Mouse (Mus musculus): ENCODE measurements around the gene Rasgrp3. TPM values are rescaled to one million over a fixed set of nuclear protein-coding genes. Genes with fewer than 3 reads are reported as not detected.

Rasgrp3 gene
- polyA plus RNA-seq (2015; fragmentation: Nextera tagmentation; extraction: Ambion mirVana) = 3.8 and 4.4 TPM in 2 replicates

DNA sequence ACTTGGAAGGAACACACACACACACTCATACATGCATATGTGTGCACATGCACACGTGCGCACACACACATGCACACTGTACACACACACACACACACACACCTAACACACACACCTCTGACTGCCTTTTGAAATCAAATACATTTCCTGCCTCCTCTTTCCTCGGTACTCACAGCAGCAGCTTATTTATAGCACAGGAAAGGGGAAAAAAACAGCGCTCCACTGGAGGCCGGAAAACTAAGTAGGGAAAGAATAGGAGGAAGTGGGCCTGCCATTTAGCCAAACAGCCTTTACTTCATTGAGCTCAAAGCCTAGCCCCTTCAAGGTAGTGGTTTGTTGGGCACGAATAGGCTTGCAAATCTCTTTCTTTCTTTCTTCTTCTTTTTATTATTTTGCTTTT, at the start of gene Rasgrp3:
Gene Rasgrp3, plus strand, starts transcription at position 298 of the 400 bp plus-strand sequence.
- H3K27me3 ChIP-seq (ENCODE audit: control insufficient read depth, insufficient read depth, low read depth, low read length) = no peaks in the 10 kb centered on the region
- no peak for ATAC-seq (ENCODE audit: low read depth)
- H3K4me2 ChIP-seq (ENCODE audit: low read depth, low read length) = no peak within 1 kb of the TSS
- no peak within 1 kb of the TSS for H3K9ac ChIP-seq (ENCODE audit: low read depth, low read length)
- H3K9me3 ChIP-seq (replicated peaks; ENCODE audit: control insufficient read depth, low read length) = no peaks in the 10 kb centered on the region
- 23% methylated on average over 6 of the region's 6 CpGs for WGBS (ENCODE audit: insufficient replicate concordance)
- no peak within 1 kb of the TSS for H3K4me3 ChIP-seq (ENCODE audit: low read depth, low read length)
- no peaks in the 10 kb centered on the region for H3K36me3 ChIP-seq (ENCODE audit: control insufficient read depth, insufficient read depth)
- H3K27ac ChIP-seq (ENCODE audit: low read length) = no peak within 1 kb of the TSS
- no peaks in the 10 kb centered on the region for H3K4me1 ChIP-seq (ENCODE audit: control insufficient read depth, low read depth, low read length)

DNA sequence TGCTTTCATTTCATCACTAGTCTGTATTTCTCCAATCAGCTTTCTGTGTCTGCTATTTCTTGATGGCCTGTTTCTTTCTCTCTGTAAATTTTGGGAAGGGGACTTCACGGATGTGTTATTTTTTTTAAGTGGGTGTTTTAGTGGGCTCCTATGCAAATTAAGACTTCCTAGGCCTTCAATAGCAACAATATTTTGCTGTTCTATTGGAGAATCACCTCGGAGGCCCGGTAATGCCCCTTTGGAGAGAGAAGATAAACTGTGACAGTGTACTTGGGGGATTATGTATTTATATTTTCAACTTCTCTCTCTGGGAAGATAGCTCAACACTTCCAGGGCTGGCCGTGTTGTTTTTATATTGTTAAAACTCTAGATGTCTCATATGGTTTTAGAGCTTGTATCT, 47.3 kb upstream of the Rasgrp3 start:
- Histone ChIP-seq H3K9ac (ENCODE audit: low read depth, low read length) (no peak overlapping the region), H3K27me3 (ENCODE audit: control insufficient read depth, insufficient read depth, low read depth, low read length) (no peaks in the 10 kb centered on the region), H3K36me3 (ENCODE audit: control insufficient read depth, insufficient read depth) (no peaks in the 10 kb centered on the region), H3K4me2 (ENCODE audit: low read depth, low read length) (no peak overlapping the region), H3K4me3 (ENCODE audit: low read depth, low read length) (no peak overlapping the region), H3K9me3 (replicated peaks; ENCODE audit: control insufficient read depth, low read length) (no peaks in the 10 kb centered on the region), H3K4me1 (ENCODE audit: control insufficient read depth, low read depth, low read length) (no peaks in the 10 kb centered on the region), H3K27ac (ENCODE audit: low read length) (no peak overlapping the region)
- 59% methylated on average over 4 of the region's 4 CpGs for WGBS (ENCODE audit: insufficient replicate concordance)
- ATAC-seq (ENCODE audit: low read depth) = no peak

DNA sequence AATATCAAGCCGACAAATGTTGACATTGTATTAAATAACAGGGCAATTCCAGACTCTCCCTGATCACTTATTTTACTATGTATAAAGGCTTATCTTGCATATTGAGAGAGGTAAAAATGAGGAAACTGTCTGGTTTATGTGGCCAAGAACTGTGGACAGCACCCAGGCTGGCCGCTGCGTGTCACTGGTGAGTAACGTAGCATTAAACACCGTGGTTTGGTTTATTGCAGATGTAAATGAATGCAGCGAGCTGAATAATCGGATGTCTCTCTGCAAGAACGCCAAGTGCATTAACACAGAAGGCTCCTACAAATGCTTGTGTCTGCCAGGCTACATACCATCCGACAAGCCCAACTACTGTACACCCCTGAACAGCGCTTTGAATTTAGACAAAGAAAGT, 45.6 kb upstream of the Rasgrp3 start:
- Histone ChIP-seq H3K27me3 (ENCODE audit: control insufficient read depth, insufficient read depth, low read depth, low read length) (no peaks in the 10 kb centered on the region), H3K9me3 (replicated peaks; ENCODE audit: control insufficient read depth, low read length) (no peaks in the 10 kb centered on the region), H3K27ac (ENCODE audit: low read length) (no peak overlapping the region), H3K4me1 (ENCODE audit: control insufficient read depth, low read depth, low read length) (no peaks in the 10 kb centered on the region), H3K9ac (ENCODE audit: low read depth, low read length) (no peak overlapping the region), H3K4me2 (ENCODE audit: low read depth, low read length) (no peak overlapping the region), H3K36me3 (ENCODE audit: control insufficient read depth, insufficient read depth) (no peaks in the 10 kb centered on the region), H3K4me3 (ENCODE audit: low read depth, low read length) (no peak overlapping the region)
- ATAC-seq (ENCODE audit: low read depth) = no peak
- 81% methylated on average over 10 of the region's 10 CpGs for WGBS (ENCODE audit: insufficient replicate concordance)

DNA sequence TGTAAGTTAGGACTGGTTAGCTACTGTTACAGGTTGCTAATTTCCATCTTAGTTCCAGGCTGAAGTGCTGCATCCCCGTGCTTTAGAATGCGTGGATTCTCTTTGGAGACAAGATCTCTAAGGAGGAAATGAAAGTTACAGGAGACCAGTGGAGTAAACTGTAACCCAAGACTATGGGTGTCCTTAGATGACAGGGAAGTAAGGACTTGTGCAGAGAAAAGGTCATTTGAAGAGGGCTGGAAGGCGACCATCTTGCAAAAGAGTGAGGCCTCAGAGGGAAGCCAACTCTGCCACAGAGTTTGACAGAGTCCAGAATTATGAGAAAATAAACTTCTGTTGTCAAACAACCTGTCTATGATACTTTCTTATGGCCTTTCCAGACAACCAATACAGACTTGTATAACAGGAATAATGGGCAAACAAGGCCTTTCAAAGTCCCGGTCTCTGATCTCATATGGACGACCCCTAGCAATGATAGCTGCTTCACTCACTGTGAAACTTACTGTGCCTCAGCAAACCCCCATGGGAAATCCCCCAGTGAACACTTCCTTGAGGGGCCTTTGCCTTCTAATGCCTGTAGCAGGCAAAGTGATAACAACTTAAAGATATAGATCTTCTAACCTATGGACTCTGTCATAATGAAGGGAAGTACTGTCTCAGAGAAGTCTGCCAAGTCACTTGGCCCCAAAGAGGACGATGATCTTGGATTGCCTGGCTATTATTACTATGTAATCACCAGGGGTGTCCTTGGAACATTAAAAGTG, 44.1 kb upstream of the Rasgrp3 start:
- Histone ChIP-seq H3K9ac (ENCODE audit: low read depth, low read length) (no peak overlapping the region), H3K4me3 (ENCODE audit: low read depth, low read length) (no peak overlapping the region), H3K4me1 (ENCODE audit: control insufficient read depth, low read depth, low read length) (no peaks in the 10 kb centered on the region), H3K9me3 (replicated peaks; ENCODE audit: control insufficient read depth, low read length) (no peaks in the 10 kb centered on the region), H3K27ac (ENCODE audit: low read length) (no peak overlapping the region), H3K27me3 (ENCODE audit: control insufficient read depth, insufficient read depth, low read depth, low read length) (no peaks in the 10 kb centered on the region), H3K36me3 (ENCODE audit: control insufficient read depth, insufficient read depth) (no peaks in the 10 kb centered on the region), H3K4me2 (ENCODE audit: low read depth, low read length) (no peak overlapping the region)
- 66% methylated on average over 6 of the region's 6 CpGs for WGBS (ENCODE audit: insufficient replicate concordance)
- ATAC-seq (ENCODE audit: low read depth) = no peak

DNA sequence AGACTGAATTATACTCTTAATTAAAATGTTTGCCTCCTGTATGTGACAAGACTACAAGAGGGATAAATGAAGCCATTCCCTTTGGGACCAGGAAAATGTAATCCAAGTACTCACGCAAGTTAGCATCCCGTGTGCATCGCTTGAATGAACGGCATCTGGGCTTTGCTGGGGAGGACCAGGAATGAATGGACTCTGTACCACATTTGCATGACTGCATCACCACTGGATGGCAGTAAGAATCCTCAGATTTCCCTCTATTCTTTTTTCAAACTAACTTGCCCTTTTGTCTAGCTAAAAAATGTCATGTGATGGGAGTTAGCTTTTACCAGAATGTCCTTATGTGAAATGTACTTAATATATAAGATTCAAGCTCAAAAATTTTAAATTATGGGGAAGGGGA, 29.3 kb upstream of the Rasgrp3 start:
- WGBS (ENCODE audit: insufficient replicate concordance) = 57% methylated on average over 4 of the region's 4 CpGs
- Histone ChIP-seq H3K27ac (ENCODE audit: low read length) (no peak overlapping the region), H3K9ac (ENCODE audit: low read depth, low read length) (no peak overlapping the region), H3K36me3 (ENCODE audit: control insufficient read depth, insufficient read depth) (no peaks in the 10 kb centered on the region), H3K4me3 (ENCODE audit: low read depth, low read length) (no peak overlapping the region), H3K9me3 (replicated peaks; ENCODE audit: control insufficient read depth, low read length) (no peaks in the 10 kb centered on the region), H3K4me2 (ENCODE audit: low read depth, low read length) (no peak overlapping the region), H3K4me1 (ENCODE audit: control insufficient read depth, low read depth, low read length) (no peaks in the 10 kb centered on the region), H3K27me3 (ENCODE audit: control insufficient read depth, insufficient read depth, low read depth, low read length) (no peaks in the 10 kb centered on the region)
- ATAC-seq (ENCODE audit: low read depth) = no peak

DNA sequence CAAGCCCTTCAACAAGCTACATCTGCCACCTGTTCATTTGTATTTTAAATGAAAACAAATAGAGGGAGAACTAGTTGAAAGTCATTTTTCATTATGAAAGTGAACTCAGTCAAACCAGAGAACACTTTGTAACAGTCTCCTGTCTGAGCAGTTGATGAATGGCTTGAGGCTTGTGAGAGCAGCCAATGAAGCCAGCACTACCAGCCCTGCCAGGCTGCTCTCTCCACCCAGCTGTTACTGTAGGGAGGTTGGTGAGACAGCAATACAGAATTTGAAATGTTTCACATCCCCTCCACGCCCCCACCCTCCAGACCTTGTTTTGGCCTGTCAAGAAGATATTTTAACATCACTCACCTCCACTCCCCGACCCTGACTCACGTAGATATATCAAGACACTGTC, 18.8 kb upstream of the Rasgrp3 start:
- no peak overlapping the region for H3K27ac ChIP-seq (ENCODE audit: low read length)
- no peak for ATAC-seq (ENCODE audit: low read depth)
- no peak overlapping the region for H3K4me2 ChIP-seq (ENCODE audit: low read depth, low read length)
- H3K4me3 ChIP-seq (ENCODE audit: low read depth, low read length) = no peak overlapping the region
- no peaks in the 10 kb centered on the region for H3K4me1 ChIP-seq (ENCODE audit: control insufficient read depth, low read depth, low read length)
- no peak overlapping the region for H3K9ac ChIP-seq (ENCODE audit: low read depth, low read length)
- no peaks in the 10 kb centered on the region for H3K36me3 ChIP-seq (ENCODE audit: control insufficient read depth, insufficient read depth)
- no peaks in the 10 kb centered on the region; the same call in none of the 2 replicates for H3K9me3 ChIP-seq (replicated peaks; ENCODE audit: control insufficient read depth, low read length)
- 44% methylated on average over 3 of the region's 3 CpGs for WGBS (ENCODE audit: insufficient replicate concordance)
- no peaks in the 10 kb centered on the region for H3K27me3 ChIP-seq (ENCODE audit: control insufficient read depth, insufficient read depth, low read depth, low read length)

DNA sequence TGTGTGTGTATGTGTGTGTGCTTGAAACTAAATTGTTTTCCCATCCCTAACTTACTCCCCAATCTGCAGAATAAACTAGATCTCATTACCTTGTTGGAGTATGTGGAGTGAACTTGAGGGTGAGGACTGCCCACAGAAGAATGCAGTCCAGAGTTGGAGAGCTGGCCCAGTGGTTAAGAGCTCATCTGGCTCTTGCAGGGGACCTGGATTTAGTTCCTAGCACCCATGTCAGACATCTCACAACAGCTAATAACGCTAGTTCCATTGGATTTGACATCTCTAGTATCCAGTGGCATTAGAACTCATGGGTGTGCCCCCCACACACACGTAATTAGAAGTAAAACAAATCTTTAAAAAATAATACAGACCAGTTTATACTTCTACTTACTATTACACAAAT, 1.5 kb upstream of the Rasgrp3 start:
- H3K9me3 ChIP-seq (replicated peaks; ENCODE audit: control insufficient read depth, low read length) = no peaks in the 10 kb centered on the region
- H3K27ac ChIP-seq (ENCODE audit: low read length) = no peak overlapping the region
- WGBS (ENCODE audit: insufficient replicate concordance) = 52% methylated on average over 2 of the region's 2 CpGs
- no peaks in the 10 kb centered on the region for H3K36me3 ChIP-seq (ENCODE audit: control insufficient read depth, insufficient read depth)
- no peaks in the 10 kb centered on the region for H3K4me1 ChIP-seq (ENCODE audit: control insufficient read depth, low read depth, low read length)
- no peaks in the 10 kb centered on the region for H3K27me3 ChIP-seq (ENCODE audit: control insufficient read depth, insufficient read depth, low read depth, low read length)
- H3K4me2 ChIP-seq (ENCODE audit: low read depth, low read length) = no peak overlapping the region
- ATAC-seq (ENCODE audit: low read depth) = no peak
- no peak overlapping the region for H3K9ac ChIP-seq (ENCODE audit: low read depth, low read length)
- H3K4me3 ChIP-seq (ENCODE audit: low read depth, low read length) = no peak overlapping the region

DNA sequence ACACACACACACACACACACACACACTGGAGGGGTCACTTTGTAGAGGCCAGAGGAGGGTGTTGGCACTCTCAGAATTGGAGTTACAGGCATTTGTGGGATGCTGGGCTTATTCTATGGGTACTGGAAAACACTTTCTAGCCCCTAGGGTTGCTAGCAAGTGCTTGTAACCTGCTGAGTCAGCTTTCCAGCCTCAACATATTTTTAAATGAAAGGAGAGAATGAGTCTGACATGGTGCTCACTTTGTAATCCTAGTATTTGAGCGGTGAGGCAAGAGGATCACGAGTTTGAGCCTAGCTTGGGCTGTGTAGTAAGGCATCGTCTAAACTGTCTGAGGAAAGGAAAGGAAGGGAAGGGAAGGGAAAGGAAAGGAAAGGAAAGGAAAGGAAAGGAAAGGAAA, 825 bp upstream of the Rasgrp3 start:
- ATAC-seq (ENCODE audit: low read depth) = no peak
- Histone ChIP-seq H3K27me3 (ENCODE audit: control insufficient read depth, insufficient read depth, low read depth, low read length) (no peaks in the 10 kb centered on the region), H3K4me1 (ENCODE audit: control insufficient read depth, low read depth, low read length) (no peaks in the 10 kb centered on the region), H3K9me3 (replicated peaks; ENCODE audit: control insufficient read depth, low read length) (no peaks in the 10 kb centered on the region), H3K4me3 (ENCODE audit: low read depth, low read length) (no peak overlapping the region), H3K4me2 (ENCODE audit: low read depth, low read length) (no peak overlapping the region), H3K36me3 (ENCODE audit: control insufficient read depth, insufficient read depth) (no peaks in the 10 kb centered on the region), H3K9ac (ENCODE audit: low read depth, low read length) (no peak overlapping the region), H3K27ac (ENCODE audit: low read length) (no peak overlapping the region)
- whole genome bisulfite sequencing (ENCODE audit: insufficient replicate concordance) = 27% methylated on average over 3 of the region's 3 CpGs

DNA sequence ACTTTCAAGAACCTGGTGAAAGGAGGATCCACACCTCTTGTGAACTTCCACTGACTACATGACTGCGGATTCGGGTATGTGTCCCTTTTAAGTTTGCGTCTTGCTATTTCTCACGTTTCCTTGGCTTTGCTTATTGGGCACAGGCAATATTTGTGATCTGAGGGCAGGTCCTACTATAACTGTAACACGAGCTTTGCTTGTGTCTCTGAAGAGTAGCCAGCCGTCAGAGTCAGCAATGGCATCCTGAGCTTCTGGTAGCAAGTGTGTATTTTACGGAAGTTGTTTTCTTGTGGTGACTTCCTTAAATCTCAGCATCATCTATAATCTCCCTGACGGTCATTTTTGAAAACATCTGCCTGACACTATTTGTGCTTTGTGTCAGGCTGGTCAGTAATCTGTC, 399 bp downstream of the Rasgrp3 start:
- no peak overlapping the region for H3K9ac ChIP-seq (ENCODE audit: low read depth, low read length)
- no peaks in the 10 kb centered on the region for H3K27me3 ChIP-seq (ENCODE audit: control insufficient read depth, insufficient read depth, low read depth, low read length)
- no peak for ATAC-seq (ENCODE audit: low read depth)
- H3K4me2 ChIP-seq (ENCODE audit: low read depth, low read length) = no peak overlapping the region
- H3K4me3 ChIP-seq (ENCODE audit: low read depth, low read length) = no peak overlapping the region
- 14% methylated on average over 8 of the region's 8 CpGs for WGBS (ENCODE audit: insufficient replicate concordance)
- H3K4me1 ChIP-seq (ENCODE audit: control insufficient read depth, low read depth, low read length) = no peaks in the 10 kb centered on the region
- H3K36me3 ChIP-seq (ENCODE audit: control insufficient read depth, insufficient read depth) = no peaks in the 10 kb centered on the region
- no peak overlapping the region for H3K27ac ChIP-seq (ENCODE audit: low read length)
- no peaks in the 10 kb centered on the region for H3K9me3 ChIP-seq (replicated peaks; ENCODE audit: control insufficient read depth, low read length)

Data from liver, embryonic 16.5 days (tissue).